Mouse (Mus musculus): ENCODE measurements around the gene Tnnc1. TPM values are rescaled to one million over a fixed set of nuclear protein-coding genes. Genes with fewer than 3 reads are reported as not detected.

The Tnnc1 gene
- polyA plus RNA-seq (2014; fragmentation: Illumina TruSeq; extraction: RNeasy Lipid Tissue Mini Kit (QIAGEN cat#74804); ENCODE audit: low read depth, low replicate concordance) = 0.87 TPM

DNA sequence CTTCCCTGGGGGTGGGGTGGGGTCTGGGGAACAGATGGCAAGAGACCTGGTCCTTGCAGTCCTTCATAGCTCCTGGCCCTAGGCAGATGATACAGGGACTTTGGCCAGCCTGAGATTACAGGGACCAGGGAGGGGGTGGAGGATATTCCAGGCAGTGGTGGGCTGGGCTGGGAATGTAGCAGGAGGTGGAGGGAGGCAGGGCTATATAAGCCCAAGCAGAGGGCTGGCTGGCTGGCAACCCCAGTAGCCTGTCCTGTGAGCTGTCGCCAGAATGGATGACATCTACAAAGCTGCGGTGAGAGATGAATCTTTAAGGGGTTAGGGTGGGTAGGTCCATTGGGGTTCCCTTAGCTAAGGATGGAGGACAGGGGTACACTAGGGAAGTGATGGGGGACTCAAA is at the start of gene Tnnc1:
Gene Tnnc1, plus strand, starts transcription at position 229 of the 400 bp plus-strand sequence.

DNA sequence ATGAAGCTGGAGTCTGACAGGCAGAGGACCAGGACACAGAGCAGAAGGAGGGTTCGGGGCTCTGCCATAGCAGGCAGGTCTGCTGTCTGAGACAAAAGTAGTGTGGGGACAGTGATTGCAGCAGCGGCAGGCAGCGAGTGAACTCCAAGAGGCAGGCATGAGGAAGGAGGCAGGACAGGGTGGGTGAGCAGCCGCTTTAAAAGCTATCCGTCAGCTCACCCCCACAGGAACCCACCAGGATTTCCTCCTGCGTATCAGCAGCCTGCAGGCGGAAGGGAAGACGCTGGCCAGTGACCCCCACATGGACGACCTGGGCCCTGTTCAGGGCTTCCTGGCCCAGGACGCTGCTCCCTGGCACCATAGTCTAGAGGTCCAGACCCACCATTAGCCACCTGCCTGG is 39.7 kb upstream of the Tnnc1 start, which contains the start of gene Stab1:
Gene Stab1, minus strand, starts transcription at position 217 of the 400 bp plus-strand sequence.

DNA sequence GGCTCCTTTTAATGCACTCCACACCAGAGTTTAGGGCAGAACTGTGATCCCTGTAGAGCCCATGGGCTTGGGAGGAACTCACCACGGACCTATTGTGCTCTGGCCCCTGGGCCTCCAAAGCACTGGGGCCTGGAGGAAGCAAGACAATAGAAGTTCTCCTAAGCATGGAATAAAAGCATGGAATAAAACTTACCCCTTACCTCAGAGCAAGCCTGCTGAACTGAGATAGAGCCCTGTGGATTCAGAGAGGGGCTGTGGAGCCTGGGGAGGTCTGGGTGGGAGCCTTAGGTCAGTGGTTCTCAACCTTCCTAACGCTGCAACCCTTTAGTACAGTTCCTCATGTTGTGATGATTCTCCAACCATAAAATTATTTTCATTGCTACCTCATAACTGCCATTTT is 8.7 kb downstream of the Tnnc1 start, which contains the start of gene Nisch:
Gene Nisch, minus strand, starts transcription at position 101 of the 400 bp plus-strand sequence.

DNA sequence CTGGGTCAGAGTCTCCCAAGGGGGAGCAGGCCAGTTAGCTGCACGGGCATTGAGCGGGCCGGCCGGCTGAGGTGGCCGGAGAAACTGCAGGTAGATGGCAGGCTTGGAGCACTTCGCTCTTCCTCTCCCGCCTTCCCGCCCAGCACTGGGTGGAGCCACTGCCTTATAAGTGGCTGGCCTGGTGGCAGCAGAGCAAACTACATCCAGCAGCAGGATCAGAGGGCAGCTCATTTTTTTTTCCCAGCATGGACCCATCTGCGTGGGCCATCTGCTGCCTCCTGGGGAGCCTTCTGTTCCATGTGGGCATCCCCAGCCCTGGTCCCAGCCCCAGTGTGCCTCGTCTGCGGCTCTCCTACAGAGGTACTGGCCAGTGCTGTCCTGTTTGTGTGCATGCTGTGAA is 9.6 kb downstream of the Tnnc1 start, which contains the start of gene Sema3g:
Gene Sema3g, plus strand, starts transcription at position 195 of the 400 bp plus-strand sequence.

DNA sequence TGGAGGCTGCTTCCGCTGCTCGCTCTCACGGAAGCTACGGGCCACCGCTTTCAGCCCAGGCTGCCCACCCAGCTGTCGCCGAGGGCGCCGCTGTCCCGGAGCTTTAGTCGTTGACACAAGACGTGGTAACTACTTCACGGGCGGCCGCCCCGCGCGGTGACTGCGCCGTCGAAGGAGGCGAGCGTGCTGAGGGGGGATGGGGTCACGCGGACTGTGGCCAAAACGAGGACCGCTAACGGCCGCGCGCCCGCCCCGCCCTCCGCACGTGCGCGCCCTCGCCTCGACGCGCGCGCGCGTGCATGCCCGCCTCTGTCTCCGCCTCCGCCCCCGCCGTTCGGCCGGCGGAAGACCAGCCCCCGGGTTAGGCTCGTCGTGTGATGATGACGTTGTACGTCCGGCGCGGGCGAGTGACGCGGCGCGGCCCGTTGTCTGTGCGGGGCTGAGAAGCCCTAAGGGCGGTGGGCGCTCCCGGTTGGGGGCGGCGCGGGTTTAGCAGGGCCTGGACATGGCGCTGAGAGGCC is 43.0 kb downstream of the Tnnc1 start, which contains the start of the genes Phf7 and Bap1:
Gene Phf7, minus strand, starts transcription at position 234 of the 521 bp plus-strand sequence.
Gene Bap1, plus strand, starts transcription at position 367 of the 521 bp plus-strand sequence.

Other genes with a start within 250 kb of the Tnnc1 start
- gene Glt8d1, start 206.9 kb upstream of the Tnnc1 start, polyA plus RNA-seq (2014; fragmentation: Illumina TruSeq; extraction: RNeasy Lipid Tissue Mini Kit (QIAGEN cat#74804); ENCODE audit: low read depth, low replicate concordance) = 24.5 TPM
- gene Spcs1, start 206.6 kb upstream of the Tnnc1 start, polyA plus RNA-seq (2014; fragmentation: Illumina TruSeq; extraction: RNeasy Lipid Tissue Mini Kit (QIAGEN cat#74804); ENCODE audit: low read depth, low replicate concordance) = 263 TPM
- 18.6 TPM for gene Pbrm1, start 189.2 kb upstream of the Tnnc1 start, polyA plus RNA-seq (2014; fragmentation: Illumina TruSeq; extraction: RNeasy Lipid Tissue Mini Kit (QIAGEN cat#74804); ENCODE audit: low read depth, low replicate concordance)
- gene Gnl3, start 189.2 kb upstream of the Tnnc1 start, polyA plus RNA-seq (2014; fragmentation: Illumina TruSeq; extraction: RNeasy Lipid Tissue Mini Kit (QIAGEN cat#74804); ENCODE audit: low read depth, low replicate concordance) = 73.8 TPM
- 5.5 TPM for gene Smim4, start 79.4 kb upstream of the Tnnc1 start, polyA plus RNA-seq (2014; fragmentation: Illumina TruSeq; extraction: RNeasy Lipid Tissue Mini Kit (QIAGEN cat#74804); ENCODE audit: low read depth, low replicate concordance)
- not detected for gene Nt5dc2, start 77.3 kb upstream of the Tnnc1 start, polyA plus RNA-seq (2014; fragmentation: Illumina TruSeq; extraction: RNeasy Lipid Tissue Mini Kit (QIAGEN cat#74804); ENCODE audit: low read depth, low replicate concordance)
- gene Stab1, start 39.7 kb upstream of the Tnnc1 start, polyA plus RNA-seq (2014; fragmentation: Illumina TruSeq; extraction: RNeasy Lipid Tissue Mini Kit (QIAGEN cat#74804); ENCODE audit: low read depth, low replicate concordance) = 10.0 TPM
- gene Nisch, start 8.6 kb downstream of the Tnnc1 start, polyA plus RNA-seq (2014; fragmentation: Illumina TruSeq; extraction: RNeasy Lipid Tissue Mini Kit (QIAGEN cat#74804); ENCODE audit: low read depth, low replicate concordance) = 33.3 TPM
- not detected for gene Sema3g, start 9.5 kb downstream of the Tnnc1 start, polyA plus RNA-seq (2014; fragmentation: Illumina TruSeq; extraction: RNeasy Lipid Tissue Mini Kit (QIAGEN cat#74804); ENCODE audit: low read depth, low replicate concordance)
- gene Phf7, start 43.0 kb downstream of the Tnnc1 start, polyA plus RNA-seq (2014; fragmentation: Illumina TruSeq; extraction: RNeasy Lipid Tissue Mini Kit (QIAGEN cat#74804); ENCODE audit: low read depth, low replicate concordance) = 9.4 TPM
- 4.4 TPM for gene Bap1, start 43.1 kb downstream of the Tnnc1 start, polyA plus RNA-seq (2014; fragmentation: Illumina TruSeq; extraction: RNeasy Lipid Tissue Mini Kit (QIAGEN cat#74804); ENCODE audit: low read depth, low replicate concordance)
- not detected for gene Dnah1, start 115.6 kb downstream of the Tnnc1 start, polyA plus RNA-seq (2014; fragmentation: Illumina TruSeq; extraction: RNeasy Lipid Tissue Mini Kit (QIAGEN cat#74804); ENCODE audit: low read depth, low replicate concordance)
- 53.0 TPM for gene Capn7, start 128.3 kb downstream of the Tnnc1 start, polyA plus RNA-seq (2014; fragmentation: Illumina TruSeq; extraction: RNeasy Lipid Tissue Mini Kit (QIAGEN cat#74804); ENCODE audit: low read depth, low replicate concordance)
- 53.7 TPM for gene Sh3bp5, start 227.8 kb downstream of the Tnnc1 start, polyA plus RNA-seq (2014; fragmentation: Illumina TruSeq; extraction: RNeasy Lipid Tissue Mini Kit (QIAGEN cat#74804); ENCODE audit: low read depth, low replicate concordance)

Measured in liver, adult 10 weeks (tissue).